Mouse (Mus musculus) intestine, postnatal 0 days (tissue): ENCODE measurements at regions not wholly inside any gene's neighbourhood (a gene's known extent, or its start where the extent isn't known, plus 50 kb on each side); places are given as distances from the start of the nearest gene placed in this dataset.
A peak's percentile ranks its signal among the peaks of the same experiment; 100 is the strongest.

ENCODE experiments used
- ATAC-seq: fragments of 200-750 bp; cut with Nextera tagmentation; 2 replicates; pipeline ENCODE4 v1.8.0; 2017; ENCODE audit warnings: mild to moderate bottlenecking, moderate TSS enrichment, moderate library complexity
- H3K27ac ChIP-seq: fragments of 300-500 bp; sonication (generic); 2 replicates; pipeline ENCODE4 v1.5.1; 2014; ENCODE audit warnings: mild to moderate bottlenecking, low read depth, low read length, moderate library complexity
- H3K27me3 ChIP-seq: fragments of 300-500 bp; sonication (generic); replicated peaks from 2 replicates; pipeline ENCODE4 v1.6.1; 2014; ENCODE audit warnings: low read length, mixed read lengths; ENCODE audit not compliant: control insufficient read depth, insufficient read depth
- H3K36me3 ChIP-seq: fragments of 300-500 bp; sonication (generic); 2 replicates; pipeline ENCODE4 v1.6.1; 2014; ENCODE audit warnings: mild to moderate bottlenecking, moderate library complexity; ENCODE audit not compliant: control insufficient read depth, insufficient read depth
- H3K4me1 ChIP-seq: fragments of 300-500 bp; sonication (generic); replicated peaks from 2 replicates; pipeline ENCODE4 v1.6.1; 2014; ENCODE audit warnings: antibody characterized with exemption, low read length, mixed read lengths; ENCODE audit not compliant: control insufficient read depth, insufficient read depth
- H3K4me2 ChIP-seq: fragments of 300-500 bp; sonication (generic); replicated peaks from 2 replicates; pipeline ENCODE4 v1.6.1; 2014; ENCODE audit warnings: low read depth, mild to moderate bottlenecking, moderate library complexity
- H3K4me3 ChIP-seq: fragments of 300-500 bp; sonication (generic); 2 replicates; pipeline ENCODE4 v1.5.1; 2014; ENCODE audit warnings: low read depth, low read length
- H3K9ac ChIP-seq: fragments of 300-500 bp; sonication (generic); 2 replicates; pipeline ENCODE4 v1.6.1; 2014; ENCODE audit warnings: mild to moderate bottlenecking, low read depth, low read length
- H3K9me3 ChIP-seq: fragments of 300-500 bp; sonication (generic); 2 replicates; pipeline ENCODE4 v1.6.1; 2016; ENCODE audit warnings: mixed run types; ENCODE audit not compliant: control insufficient read depth
- CTCF ChIP-seq: sonication (generic); IDR thresholded peaks from 2 replicates; pipeline ENCODE4 v1.5.1; 2016; ENCODE audit warnings: low read depth, mild to moderate bottlenecking, control low read depth, antibody characterized with exemption, moderate library complexity
- WGBS: fragments of 180-500 bp; shearing (Covaris S2); extraction: QIAGEN DNeasy Blood & Tissue Kit; methylation state at CpG from one replicate; pipeline ENCODE4 v1.1.7; 2014; 5-methylcytosine and 5-hydroxymethylcytosine counted together

DNA sequence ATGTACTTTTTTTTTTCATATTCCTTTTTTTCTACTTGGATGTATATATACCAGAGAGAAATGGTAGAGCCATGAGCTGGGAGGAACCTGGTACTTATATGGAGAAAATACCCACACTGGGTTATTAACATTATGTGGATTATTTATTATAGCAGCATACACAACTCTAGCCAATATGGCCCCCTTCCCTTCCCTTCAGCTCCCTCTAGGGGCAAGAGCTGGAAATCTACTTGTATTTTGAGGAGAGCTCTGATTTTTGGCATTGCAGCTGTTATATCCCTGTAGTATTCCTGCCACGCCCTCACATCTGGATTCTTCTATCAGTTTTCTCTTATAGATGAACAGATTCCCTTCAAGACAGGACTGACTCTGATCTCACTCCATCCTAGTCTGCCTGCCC lies 52.0 kb upstream of the Ptprt start:
- 77% methylated on average over 1 of the region's 1 CpGs for WGBS

DNA sequence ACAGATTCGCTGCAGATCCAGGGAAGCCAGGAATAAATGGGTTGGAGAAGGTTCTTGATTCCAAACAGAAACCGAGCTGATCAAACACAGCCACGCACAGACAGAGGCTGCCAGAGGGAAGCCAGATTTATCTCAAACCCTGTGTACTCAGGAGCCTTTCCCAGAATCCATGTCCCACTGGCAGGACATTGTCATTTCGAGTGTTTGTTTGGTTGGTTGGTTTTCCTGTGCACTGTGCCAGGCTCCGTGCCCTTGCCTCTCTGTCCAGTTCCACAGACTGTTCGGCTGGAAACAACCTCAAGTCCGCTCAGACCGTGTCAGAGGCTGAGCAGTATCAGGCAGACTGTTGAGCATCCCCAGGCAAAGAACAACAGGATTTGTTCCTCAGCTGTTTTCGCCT lies 51.4 kb upstream of the Ptprt start:
- H3K9me3 ChIP-seq, result no peaks in the 10 kb centered on the region
- no peak overlapping the region for H3K4me3 ChIP-seq
- WGBS, result 79% methylated on average over 9 of the region's 9 CpGs
- H3K4me1 ChIP-seq, result no peaks in the 10 kb centered on the region
- H3K27me3 ChIP-seq, result no peaks in the 10 kb centered on the region
- no peak for ATAC-seq
- H3K4me2 ChIP-seq, result no peak overlapping the region
- H3K36me3 ChIP-seq, result no peaks in the 10 kb centered on the region
- no peak for TF ChIP-seq CTCF
- no peak overlapping the region for H3K27ac ChIP-seq
- H3K9ac ChIP-seq, result no peak overlapping the region

More for the DNA sequence above, 52.0 kb upstream of the Ptprt start:
- no peak overlapping the region for H3K4me3 ChIP-seq
- H3K36me3 ChIP-seq, result no peaks in the 10 kb centered on the region
- no peak overlapping the region for H3K9ac ChIP-seq
- H3K27me3 ChIP-seq, result no peaks in the 10 kb centered on the region
- no peak for ATAC-seq
- no peaks in the 10 kb centered on the region for H3K4me1 ChIP-seq
- H3K27ac ChIP-seq, result no peak overlapping the region
- TF ChIP-seq CTCF, result peak; percentile 57
- no peak overlapping the region for H3K4me2 ChIP-seq
- H3K9me3 ChIP-seq, result no peaks in the 10 kb centered on the region
